Mouse (Mus musculus): Measurements from ENCODE around the gene Hs2st1.
A peak's percentile ranks its signal among the peaks of the same experiment; 100 is the strongest.

Gene Hs2st1

GRCm38 (mm10) chr3:144553942-144554341 lies 16.0 kb downstream of the Hs2st1 start:
- DNase-seq (ENCODE audit: low spot score in 2 of 2), result no peak

GRCm38 (mm10) chr3:144551416-144551815 lies 18.6 kb downstream of the Hs2st1 start:
- DNase-seq (ENCODE audit: low spot score in 2 of 2), result peak in 1 of 2 experiments; percentile 15

GRCm38 (mm10) chr3:144550659-144551058 lies 19.3 kb downstream of the Hs2st1 start:
- DNase-seq (ENCODE audit: low spot score in 2 of 2), result no peak

GRCm38 (mm10) chr3:144550036-144550435 lies 19.9 kb downstream of the Hs2st1 start:
- DNase-seq (ENCODE audit: low spot score in 2 of 2), result peak in 1 of 2 experiments; percentile 12

- peak in 1 of 2 experiments; percentile 23 for DNase-seq (ENCODE audit: low spot score in 2 of 2)
Measured at GRCm38 (mm10) chr3:144548186-144548845, 21.7 kb downstream of the Hs2st1 start.

GRCm38 (mm10) chr3:144546490-144546889 lies 23.5 kb downstream of the Hs2st1 start:
- DNase-seq (ENCODE audit: low spot score in 2 of 2), result no peak

GRCm38 (mm10) chr3:144545832-144546231 lies 24.1 kb downstream of the Hs2st1 start:
- DNase-seq (ENCODE audit: low spot score in 2 of 2), result peak in 1 of 2 experiments; percentile 6

GRCm38 (mm10) chr3:144545152-144545551 lies 24.8 kb downstream of the Hs2st1 start:
- DNase-seq (ENCODE audit: low spot score in 2 of 2), result peak in 1 of 2 experiments; percentile 17

- no peak for DNase-seq (ENCODE audit: low spot score in 2 of 2)
Measured at GRCm38 (mm10) chr3:144541906-144542438, 28.0 kb downstream of the Hs2st1 start.

- DNase-seq (ENCODE audit: low spot score in 2 of 2), result no peak
Measured at GRCm38 (mm10) chr3:144540805-144541204, 29.2 kb downstream of the Hs2st1 start.

- no peak for DNase-seq (ENCODE audit: low spot score in 2 of 2)
Measured at GRCm38 (mm10) chr3:144539051-144539450, 30.9 kb downstream of the Hs2st1 start.

- DNase-seq (ENCODE audit: low spot score in 2 of 2), result peak in 1 of 2 experiments; percentile 72
Measured at GRCm38 (mm10) chr3:144537078-144537855, 32.7 kb downstream of the Hs2st1 start.

- peak in 1 of 2 experiments; percentile 52 for DNase-seq (ENCODE audit: low spot score in 2 of 2)
Measured at GRCm38 (mm10) chr3:144535056-144535455, 34.9 kb downstream of the Hs2st1 start.

GRCm38 (mm10) chr3:144531023-144531422 lies 39.0 kb downstream of the Hs2st1 start:
- DNase-seq (ENCODE audit: low spot score in 2 of 2), result peak in 1 of 2 experiments; percentile 26

GRCm38 (mm10) chr3:144527918-144528317 lies 42.1 kb downstream of the Hs2st1 start:
- DNase-seq (ENCODE audit: low spot score in 2 of 2), result peak in 1 of 2 experiments; percentile 19

- DNase-seq (ENCODE audit: low spot score in 2 of 2), result peak in 1 of 2 experiments; percentile 37
Measured at GRCm38 (mm10) chr3:144519581-144520272, 50.3 kb downstream of the Hs2st1 start.

- DNase-seq (ENCODE audit: low spot score in 2 of 2), result no peak
Measured at GRCm38 (mm10) chr3:144518917-144519316, 51.1 kb downstream of the Hs2st1 start.

- DNase-seq (ENCODE audit: low spot score in 2 of 2), result no peak
Measured at GRCm38 (mm10) chr3:144515286-144515685, 54.7 kb downstream of the Hs2st1 start.

GRCm38 (mm10) chr3:144514122-144514505 lies 55.9 kb downstream of the Hs2st1 start:
- DNase-seq (ENCODE audit: low spot score in 2 of 2), result no peak

GRCm38 (mm10) chr3:144513169-144514121 lies 56.5 kb downstream of the Hs2st1 start:
- no peak for DNase-seq (ENCODE audit: low spot score in 2 of 2)

- DNase-seq (ENCODE audit: low spot score in 2 of 2), result no peak
Measured at GRCm38 (mm10) chr3:144510724-144511123, 59.3 kb downstream of the Hs2st1 start.
